Mouse (Mus musculus): ENCODE results near the gene Dock4.
"Not testable (repeated sequence)": the region's sequence is repeated elsewhere in the genome, so short reads cannot be mapped to it uniquely, and the experiment has no call there.

Dock4 gene

DNA sequence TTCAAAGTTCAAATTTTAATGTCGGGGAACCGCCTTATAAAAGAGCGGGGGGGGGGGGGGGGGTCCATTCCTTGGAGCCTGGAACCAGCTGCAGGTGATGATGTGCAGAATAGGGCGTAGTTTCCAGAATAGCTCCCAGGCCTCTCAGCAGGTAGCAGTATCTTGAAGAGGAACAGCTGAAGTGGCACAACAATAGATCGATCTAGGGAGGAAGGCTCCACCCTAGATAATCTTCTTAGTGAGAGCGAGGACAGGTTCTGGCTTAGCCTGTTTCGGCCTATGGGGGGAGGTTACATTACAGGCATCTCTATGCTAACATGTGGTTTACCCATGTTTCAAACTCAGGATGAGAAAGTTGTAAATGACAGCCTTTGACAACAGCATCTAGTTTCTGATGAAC, 411.7 kb downstream of the Dock4 start:
- in situ Hi-C loops (cut with MboI, MseI), result no loop called here

DNA sequence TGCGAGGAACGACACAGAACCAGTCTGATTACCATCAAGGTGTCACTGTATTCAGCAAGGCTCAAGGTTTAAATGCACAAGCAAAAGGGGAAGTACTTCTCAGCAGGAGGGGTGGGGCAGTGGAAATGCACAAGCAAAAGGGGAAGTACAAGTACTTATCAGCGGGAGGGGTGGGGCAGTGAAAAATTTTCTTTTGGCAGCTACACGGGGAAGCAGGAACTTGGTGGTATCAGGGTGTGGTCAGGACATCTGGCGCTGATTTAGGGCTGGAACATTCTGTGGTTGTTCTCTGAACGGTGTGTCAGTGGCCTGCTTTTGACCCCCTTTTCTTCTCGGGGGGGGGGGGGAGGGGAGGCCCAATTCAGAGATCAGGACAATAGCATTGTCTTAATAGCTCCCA, 413.0 kb downstream of the Dock4 start:
- in situ Hi-C loops (cut with MboI, MseI), result not testable (repeated sequence)

DNA sequence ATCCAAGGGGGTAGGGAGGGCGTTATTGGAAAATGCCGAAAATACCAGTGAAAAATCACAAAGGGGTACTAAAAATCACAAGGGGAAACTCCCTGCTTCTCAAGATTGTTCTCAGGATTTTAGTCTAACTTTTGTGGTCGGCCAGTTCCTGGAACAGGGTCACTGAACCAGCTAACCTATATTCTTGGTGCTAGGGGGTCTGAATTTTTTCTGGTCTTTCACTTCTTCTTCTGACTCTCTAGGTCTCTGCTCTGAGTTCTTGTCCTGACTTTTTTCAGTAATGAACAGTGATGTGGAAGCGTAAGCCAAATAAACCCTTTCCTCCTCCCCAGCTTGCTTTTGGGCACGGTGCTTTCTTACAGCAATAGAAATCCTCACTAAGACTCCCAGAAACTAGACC, 424.6 kb downstream of the Dock4 start:
- in situ Hi-C loops (cut with MboI, MseI), result no loop called here

DNA sequence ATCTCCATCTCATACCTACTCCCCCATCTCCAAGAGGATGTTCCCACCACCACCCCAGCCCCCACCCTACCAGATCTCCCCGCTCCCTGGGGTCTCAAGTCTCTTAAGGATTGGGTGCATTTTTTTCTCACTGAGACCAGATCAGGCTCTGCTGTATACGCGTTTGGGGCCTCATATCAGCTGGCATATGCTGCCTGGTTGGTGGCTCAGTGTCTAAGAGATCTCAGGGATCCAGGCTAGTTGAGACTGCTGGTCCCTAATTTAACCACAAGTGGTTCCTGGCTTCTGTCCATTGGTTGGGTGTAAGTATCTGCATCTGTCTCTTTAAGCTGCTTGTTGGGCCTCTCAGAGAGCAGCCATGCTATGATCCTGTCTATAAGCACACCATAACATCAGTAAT, 427.0 kb downstream of the Dock4 start:
- in situ Hi-C loops (cut with MboI, MseI), result no loop called here

DNA sequence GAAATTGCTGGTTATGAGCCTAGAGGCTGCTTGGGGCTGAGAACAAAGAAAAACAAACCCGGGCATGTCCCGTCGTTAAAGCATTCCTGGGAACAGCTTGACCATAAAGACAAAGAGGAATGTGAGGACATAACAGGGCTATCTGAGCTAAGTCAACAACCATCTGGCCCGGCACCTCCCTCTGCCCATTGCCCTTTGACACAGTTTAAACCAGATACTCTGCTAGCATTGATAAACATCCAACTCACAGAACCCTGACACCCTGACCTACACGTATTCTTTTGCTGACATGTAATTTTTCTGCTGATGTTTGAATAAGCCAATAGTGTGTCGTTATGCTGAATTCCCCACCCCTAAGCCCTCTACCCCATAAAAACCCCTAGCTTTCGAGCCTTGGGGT, 427.5 kb downstream of the Dock4 start:
- in situ Hi-C loops (cut with MboI, MseI), result not testable (repeated sequence)

DNA sequence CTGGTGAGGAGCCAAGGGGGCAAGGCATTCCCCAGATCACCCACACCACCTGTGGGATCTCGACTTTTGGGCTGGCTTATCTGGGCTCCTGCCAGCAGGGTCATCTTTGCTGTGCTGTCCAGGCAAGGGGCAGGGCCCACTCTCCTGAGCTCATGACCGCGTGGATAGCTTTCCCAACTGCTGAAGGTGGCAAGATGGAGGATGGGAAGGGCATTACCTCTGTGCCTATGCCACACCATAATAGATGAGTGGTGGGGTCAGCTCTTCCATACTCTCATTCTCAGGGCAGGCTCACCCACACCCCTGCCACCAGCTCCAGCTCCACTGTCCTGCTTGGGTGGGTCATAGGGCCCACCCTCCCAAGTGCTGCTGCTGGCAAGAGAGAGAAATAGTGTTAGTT, 439.2 kb downstream of the Dock4 start:
- in situ Hi-C loops (cut with MboI, MseI), result no loop called here

DNA sequence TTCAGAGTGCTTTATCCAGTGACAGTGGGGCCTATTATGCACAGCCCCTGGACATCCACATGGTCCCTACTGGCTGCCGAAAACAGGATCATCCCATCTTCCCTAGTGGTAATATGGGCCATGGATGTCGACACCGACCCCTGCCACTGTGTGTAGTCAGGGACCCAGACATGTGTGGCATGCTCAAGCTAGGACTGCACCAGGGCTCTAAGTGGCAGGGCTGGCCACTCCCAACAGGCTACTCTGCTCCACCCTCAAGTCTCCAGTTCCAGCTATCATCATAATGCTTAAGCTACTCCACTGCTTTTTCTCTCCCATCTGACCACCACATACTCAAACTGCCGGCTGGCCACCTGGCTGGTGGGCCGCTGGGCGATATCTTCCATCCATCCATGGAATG, 439.6 kb downstream of the Dock4 start:
- in situ Hi-C loops (cut with MboI, MseI), result no loop called here

DNA sequence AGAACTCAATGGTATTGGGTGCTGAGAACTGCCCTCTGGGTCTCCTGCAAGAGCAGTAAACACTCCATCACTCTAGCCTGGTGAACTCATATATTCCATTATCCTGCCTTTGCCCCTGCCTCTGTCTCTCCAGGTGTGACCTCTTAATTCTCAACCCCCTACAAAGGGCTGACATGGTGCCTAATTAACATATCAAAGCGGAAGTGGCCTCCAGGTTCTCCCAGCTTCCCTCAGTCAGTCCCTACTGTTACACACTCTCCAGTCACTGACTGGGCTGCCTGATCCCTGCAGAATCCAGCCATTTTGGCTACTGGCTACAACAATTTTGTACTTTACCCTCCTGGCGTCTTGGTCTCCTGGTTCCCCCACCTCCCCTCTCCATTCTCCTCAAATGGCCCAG, 441.7 kb downstream of the Dock4 start:
- in situ Hi-C loops (cut with MboI, MseI), result no loop called here

DNA sequence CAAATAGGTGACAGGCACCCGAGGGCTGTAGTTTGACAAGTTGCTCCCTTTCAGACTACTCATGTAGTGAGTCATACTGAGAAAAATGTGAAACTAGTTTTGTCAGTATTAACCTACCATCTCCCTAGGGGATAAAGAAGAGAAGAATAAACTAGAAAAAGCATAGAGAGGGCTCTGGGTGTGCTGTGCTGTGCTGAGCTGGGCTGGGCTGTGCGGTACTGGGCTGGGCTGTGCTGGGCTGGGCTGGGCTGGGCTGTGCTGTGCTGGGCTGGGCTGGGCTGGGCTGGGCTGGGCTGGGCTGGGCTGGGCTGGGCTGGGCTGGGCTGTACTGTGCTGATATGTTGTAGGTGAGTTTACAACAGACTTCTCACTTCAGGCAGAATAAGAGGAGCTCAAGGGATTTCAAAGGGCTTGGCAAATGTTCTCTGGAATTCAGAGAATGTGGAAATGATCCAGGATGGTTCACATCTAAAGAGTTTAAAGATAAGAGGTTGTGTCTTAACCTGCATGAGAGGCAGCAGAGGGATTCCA, 442.6 kb downstream of the Dock4 start:
- in situ Hi-C loops (cut with MboI, MseI), result no loop called here

DNA sequence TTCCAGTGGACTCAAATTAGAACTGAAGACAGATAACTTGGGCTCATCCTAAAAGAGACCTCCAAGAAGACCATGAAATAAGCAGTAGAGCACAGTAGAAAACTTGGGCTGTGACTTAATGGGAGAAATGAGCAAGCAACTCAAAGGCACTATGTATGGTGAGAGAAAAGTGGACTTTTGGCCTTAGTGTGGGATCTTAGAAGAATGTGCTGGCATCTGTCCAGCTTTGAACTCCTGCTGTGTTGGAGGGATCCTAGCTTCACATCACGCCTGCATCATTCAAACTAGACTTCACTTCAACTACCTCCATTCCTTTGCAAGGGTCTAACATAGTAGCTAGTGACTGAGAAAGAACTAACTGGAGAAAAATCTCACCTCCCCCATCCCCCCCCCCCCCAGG, 443.1 kb downstream of the Dock4 start:
- in situ Hi-C loops (cut with MboI, MseI), result no loop called here

DNA sequence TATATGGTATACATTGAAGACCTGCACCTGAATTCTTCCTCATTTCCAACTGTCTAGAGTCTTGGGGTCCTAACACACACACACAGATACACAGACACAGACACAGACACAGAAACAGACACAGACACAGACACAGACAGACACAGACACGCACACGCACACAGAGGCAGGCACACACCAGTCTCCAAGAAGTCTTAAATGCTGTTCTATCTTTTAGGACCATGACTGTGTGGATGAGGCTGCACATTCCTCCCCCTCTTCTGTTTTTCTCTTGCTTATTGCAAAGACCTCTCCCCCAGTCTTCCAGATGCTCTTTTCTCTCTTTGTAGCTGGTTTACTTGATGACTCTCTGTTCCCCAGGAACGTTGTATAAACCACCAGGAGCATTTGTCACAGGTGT, 443.8 kb downstream of the Dock4 start:
- in situ Hi-C loops (cut with MboI, MseI), result no loop called here

DNA sequence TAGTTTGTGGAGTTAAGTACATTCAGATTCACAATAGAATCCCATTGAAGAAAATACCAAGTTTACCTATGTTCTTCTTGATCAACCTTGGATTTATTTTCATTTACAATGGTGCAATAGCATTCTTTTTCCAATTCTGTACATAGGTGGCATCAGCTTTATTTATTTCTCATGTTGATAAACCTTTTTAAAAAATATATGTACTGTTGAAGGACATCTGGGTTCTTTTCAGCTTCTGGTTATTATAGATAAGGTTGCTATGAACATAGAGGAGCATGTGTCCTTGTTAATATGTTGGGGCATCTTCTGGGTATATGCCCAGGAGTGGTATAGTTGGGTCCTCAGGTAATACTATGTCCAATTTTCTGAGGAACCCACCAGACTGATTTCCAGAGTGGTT, 445.4 kb downstream of the Dock4 start:
- in situ Hi-C loops (cut with MboI, MseI), result no loop called here

DNA sequence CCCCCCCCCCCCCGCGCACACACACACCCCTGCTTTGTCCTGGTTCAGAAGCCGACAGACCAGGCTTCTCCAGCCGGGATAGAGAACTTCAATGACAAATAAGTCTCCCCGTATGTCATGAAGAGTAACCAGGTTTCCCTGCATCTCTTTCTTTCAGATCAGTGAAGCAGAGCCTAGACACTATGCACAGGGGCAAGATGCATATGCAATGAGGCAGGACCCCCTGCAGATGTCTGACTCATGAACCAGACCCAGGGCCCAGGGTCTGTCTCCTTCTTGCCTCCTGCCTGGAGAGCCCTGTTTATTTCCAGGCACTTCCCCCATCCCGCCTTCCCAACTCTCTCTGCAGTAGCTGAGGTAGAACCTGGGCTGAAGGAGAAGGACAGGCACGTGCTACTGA, 448.0 kb downstream of the Dock4 start:
- in situ Hi-C loops (cut with MboI, MseI), result no loop called here

DNA sequence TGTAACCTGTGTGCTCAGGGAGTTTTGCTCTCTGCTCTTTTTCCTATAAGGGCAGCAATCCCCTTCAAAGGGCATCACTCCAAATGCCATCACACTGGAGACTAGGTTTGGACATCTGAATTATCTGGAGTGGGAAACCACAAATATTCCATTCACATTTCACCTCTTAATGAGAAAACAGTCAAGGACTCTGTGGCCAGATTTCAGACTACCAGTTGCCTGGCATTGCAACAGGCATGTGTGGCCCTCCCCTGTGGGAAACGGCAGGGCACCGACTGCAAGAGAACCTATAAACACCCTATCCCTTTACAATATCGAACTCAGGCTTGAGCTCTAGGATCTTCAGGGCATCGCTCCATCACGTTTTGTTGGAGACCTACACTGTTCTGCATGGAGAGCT, 448.9 kb downstream of the Dock4 start:
- in situ Hi-C loops (cut with MboI, MseI), result no loop called here

All from regulatory T cell (primary cell).